Mouse (Mus musculus): ENCODE results near the gene Slc39a8. TPM values are rescaled to one million over a fixed set of nuclear protein-coding genes. Genes with fewer than 3 reads are reported as not detected.

Gene Slc39a8
- 14.4 and 19.7 TPM in 2 replicates for total RNA-seq (2015; ENCODE audit: low replicate concordance)
- total RNA-seq (2017; ENCODE audit: low replicate concordance) = 14.4 and 19.1 TPM in 2 replicates

DNA sequence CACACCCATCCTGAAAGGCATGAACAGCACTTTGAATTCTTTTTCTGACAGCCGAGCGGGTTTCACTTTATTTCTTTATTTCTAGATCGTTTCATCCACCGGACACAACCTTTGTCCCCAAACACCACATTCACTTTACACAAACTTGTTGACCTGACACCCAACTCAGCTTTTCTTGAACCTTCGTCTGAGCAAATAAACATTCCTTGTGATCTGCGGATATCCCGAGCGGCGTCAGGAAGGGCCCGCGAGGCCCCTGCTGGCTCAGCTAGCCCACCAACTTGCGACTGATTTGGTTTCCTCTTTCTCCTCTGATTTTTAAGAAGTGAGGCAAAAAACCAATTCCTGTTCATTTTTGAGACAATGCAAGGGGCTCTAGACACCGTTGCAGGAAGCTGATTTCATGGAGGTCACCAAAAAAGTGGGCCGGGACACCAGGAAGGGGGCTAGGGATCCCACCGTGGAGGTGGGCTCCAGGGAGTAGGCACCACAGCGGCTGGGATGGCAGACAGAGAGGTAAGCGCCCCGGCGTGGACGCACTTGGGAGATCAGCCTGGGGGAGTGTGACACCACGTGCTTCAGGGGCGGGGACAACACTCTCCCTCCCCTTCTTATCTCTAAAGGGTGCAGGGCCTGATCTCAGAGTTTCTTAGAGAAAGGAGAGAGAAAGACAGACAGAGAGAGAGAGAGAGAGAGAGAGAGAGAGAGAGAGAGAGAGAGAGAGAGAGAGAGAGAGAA, at the start of gene Slc39a8:
Gene Slc39a8, plus strand, starts transcription at position 264 of the 738 bp plus-strand sequence.
- ATAC-seq (replicated peaks; ENCODE audit: low FRiP score, poor library complexity, severe bottlenecking) = peak; percentile 89

DNA sequence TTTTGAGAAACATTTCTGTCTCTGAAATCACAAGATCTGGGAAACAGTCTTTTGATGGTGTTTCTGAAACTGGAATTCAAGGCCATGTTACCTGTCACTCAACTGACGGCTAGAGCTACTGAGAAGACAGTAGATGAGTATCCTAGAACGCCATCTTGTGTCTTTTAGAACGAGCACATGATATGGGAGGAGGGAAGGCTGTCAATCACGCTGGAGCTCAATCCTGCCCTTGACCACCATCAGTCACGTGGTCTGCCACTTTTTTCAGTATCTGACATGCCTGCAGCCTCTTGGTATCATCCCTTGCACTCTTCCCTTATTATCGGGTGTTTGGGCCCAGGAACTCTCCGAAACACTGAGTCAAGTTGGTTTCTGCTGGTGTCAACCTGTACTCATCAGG, 40.0 kb upstream of the Slc39a8 start:
- no peak for ATAC-seq (replicated peaks; ENCODE audit: low FRiP score, poor library complexity, severe bottlenecking)

DNA sequence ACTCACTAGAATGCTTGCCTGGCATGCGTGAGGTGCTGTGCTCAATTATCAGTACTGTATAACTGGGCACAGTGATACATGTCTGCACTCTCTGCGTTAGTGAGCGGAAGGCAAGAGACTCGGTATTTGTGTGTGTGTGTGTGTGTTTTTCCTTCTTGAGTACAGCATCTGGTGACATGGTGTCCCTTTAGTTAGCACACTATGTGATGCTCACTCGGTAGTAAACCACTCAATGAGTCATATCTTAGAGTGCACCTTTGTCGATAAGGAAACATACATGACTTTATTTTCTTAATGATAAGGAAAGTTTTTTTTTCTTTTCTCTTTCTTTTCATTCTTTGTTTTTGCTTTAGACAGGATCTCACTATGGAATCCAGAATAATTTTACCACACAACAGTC, 29.0 kb upstream of the Slc39a8 start:
- ATAC-seq (replicated peaks; ENCODE audit: low FRiP score, poor library complexity, severe bottlenecking) = no peak

DNA sequence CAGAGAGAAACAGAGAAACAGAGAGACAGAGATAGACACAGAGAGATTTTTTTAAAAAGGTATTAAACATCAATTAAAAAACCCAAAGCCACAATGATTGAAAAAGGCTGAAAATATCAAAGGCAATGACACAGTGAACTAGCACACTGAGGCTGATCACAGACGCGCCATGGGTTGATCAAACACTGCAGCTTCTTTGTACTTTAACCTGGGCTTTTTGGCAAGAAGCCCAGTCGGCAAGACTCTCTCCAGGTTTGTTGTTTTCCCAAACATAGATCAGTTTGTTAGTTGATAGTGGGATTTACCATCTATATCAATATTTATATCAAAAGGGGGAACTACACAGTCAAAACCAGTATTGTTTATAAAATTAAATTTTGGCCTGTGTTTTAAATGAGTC, 26.8 kb upstream of the Slc39a8 start:
- no peak for ATAC-seq (replicated peaks; ENCODE audit: low FRiP score, poor library complexity, severe bottlenecking)

DNA sequence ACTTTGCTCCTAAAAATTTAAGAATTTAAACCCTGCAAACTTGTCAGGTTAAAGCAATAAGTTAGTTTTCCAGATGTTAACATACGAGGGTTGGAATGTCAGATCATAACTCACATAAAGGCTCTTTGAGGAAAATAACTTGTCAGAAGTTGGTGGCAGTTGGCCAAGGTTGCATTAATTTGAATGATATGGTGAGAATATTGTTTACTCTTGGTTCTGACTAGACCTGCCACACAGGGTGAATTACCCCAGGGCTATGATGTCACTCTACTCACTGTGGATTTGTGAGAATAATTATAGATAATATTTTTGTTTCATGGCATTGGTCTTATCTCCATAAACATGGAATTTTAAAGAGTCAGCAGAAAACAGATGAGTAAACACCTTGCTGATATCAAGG, 26.4 kb upstream of the Slc39a8 start:
- ATAC-seq (replicated peaks; ENCODE audit: low FRiP score, poor library complexity, severe bottlenecking) = no peak

DNA sequence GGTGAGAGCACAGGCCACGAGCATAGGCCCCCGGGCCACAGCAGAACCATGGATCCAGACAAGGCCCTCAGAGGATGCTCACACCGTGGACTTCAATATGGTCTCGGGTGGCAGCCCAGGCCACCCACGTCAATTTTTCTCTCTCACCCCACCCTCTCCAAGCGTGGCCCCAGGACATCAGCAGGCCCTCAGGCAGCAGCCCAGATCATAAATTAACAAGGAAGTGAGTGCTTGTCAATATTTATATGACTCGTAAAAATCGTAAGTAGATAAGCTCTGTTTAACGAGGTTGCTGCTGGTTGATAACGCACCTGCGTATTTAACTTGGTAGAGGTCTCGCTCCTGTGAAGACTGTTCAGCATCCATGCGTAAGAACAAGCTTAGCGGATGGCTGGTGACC, 10.4 kb upstream of the Slc39a8 start:
- ATAC-seq (replicated peaks; ENCODE audit: low FRiP score, poor library complexity, severe bottlenecking) = no peak

DNA sequence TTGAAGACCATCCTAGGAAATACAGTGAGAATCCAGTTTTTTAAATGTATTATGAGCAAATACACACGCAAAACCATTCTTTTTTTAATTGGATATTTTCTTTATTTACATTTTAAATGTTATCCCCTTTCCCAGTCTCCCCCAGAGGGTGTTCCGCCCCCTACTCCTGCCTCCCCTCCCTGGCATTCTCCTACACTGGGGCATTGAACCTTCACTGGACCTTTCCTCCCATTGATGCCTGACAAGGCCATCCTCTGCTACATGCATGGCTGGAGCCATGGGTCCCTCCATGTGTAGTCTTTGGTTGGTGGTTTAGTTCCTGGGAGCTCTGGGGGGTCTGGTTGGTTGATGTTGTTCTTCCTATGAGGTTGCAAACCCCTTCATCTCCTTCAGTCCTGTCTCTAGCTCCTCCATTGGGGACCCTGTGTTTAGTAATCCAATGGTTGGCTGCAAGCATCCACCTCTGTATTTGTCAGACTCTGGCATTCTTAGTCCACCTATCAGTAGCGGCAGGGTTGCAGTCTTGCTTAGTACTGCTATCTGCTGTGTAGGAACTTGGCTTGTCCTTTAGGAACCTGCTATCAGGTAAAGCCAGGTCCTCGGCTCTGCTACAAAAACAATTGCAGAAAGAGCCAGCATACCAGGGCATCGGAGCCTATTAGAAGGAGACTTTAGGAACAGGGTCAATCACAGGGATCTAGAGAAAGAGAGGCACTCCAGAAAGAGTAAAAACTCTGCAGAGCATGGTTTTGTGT, 8.9 kb upstream of the Slc39a8 start:
- ATAC-seq (replicated peaks; ENCODE audit: low FRiP score, poor library complexity, severe bottlenecking) = no peak

DNA sequence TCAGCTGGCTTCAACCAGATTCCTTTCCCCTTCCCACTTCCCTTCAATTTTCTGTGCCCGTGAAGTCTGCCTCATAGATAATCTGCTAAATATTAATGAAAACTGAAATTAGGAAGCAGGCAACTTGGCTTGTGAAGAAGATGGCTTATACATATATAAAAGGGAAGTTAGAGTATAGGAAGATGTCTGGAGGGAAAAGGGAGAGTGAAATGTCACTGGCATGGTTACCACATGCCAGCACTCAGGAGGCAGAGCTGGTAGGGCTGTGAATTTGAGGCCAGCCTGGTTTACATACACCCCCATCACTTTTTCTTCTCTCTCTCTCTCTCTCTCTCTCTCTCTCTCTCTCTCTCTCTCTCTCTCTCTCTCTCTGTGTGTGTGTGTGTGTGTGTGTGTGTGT, 8.0 kb upstream of the Slc39a8 start:
- ATAC-seq (replicated peaks; ENCODE audit: low FRiP score, poor library complexity, severe bottlenecking) = no peak

DNA sequence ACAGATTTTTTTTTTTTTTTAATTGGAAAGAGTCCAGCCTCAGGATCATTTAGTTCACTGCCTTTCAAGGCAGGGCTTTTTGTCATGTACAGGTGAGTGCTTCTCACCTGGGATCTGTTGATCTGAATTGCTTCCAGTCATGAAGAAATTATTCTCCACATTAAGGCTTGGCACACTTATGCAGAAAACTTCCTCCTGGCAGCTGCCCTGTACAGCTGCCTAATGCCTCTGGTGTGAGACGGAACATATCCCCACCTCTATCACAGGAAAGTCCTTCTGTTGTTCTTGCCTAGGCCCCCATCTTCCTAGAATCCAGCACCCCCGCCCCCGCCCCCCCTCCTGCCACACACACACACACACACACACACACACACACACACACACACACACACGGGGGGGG, 643 bp upstream of the Slc39a8 start:
- no peak for ATAC-seq (replicated peaks; ENCODE audit: low FRiP score, poor library complexity, severe bottlenecking)

DNA sequence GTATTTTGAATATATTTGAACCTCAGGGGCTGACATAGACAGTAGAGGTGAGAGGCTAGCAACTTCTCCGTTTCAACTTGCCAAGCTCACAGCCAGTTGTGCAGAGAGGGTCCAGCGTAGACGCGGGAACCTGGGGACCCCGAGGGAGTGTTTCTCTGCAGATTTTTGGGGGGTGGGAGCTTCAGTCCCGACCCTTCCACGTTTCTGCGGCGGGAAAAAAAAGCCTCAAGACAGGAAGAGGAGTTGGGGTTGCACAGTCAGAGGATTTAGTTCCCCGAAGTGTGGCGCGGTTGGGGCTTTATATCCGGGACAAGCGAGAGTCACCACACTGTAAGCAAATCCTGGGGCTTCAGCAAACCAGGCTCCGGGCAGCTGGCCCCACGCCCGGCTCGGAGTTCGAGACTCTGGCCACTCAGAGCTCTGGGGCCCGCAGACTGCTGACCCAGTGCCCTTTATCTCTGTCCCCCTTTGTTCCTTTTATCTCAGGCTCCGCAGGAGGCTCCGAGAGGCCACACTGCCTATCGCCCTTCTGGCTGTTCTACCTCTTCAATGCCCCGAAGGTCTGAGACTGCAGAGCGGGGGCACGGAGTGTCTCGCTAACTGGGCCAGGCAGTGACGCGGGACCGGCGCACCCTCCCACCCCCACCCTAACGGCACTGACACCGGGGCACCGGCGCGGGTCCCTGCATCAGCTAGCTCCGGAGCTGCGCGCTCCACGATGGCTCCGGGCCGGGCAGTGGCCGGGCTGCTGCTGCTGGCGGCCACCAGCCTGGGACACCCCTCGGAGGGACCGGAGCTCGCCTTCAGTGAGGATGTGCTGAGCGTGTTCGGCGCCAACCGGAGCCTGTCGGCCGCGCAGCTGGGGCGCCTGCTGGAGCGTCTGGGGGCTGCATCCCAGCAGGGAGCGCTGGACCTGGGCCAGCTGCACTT, 940 bp downstream of the Slc39a8 start:
- peak; percentile 56 for ATAC-seq (replicated peaks; ENCODE audit: low FRiP score, poor library complexity, severe bottlenecking)

DNA sequence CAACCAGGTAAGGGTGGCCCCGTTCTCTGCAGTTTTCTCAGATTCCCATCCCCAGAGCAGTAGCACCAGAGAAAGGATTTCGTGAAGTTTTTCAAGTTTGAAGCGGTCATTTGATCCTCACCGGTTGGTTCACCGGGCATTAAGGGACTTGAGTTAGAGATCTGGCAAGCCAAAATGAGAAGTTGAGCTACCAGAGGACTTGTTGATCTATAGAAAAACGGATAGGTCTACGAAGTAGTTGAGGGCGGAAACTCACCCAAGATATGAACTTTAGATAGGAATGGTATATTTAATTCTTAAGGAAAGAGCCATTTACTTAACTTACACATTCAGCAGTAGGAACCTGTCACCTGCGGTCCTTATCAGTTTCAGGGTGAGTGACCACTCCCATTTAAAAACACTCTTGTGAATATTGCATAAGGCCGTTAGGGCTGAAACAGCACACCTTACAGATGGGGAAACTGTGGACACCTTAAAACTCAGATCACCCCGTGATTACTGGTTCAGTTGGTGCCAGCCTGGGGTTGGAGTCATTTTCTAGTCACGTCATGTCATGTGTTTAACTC, 1.7 kb downstream of the Slc39a8 start:
- no peak for ATAC-seq (replicated peaks; ENCODE audit: low FRiP score, poor library complexity, severe bottlenecking)

DNA sequence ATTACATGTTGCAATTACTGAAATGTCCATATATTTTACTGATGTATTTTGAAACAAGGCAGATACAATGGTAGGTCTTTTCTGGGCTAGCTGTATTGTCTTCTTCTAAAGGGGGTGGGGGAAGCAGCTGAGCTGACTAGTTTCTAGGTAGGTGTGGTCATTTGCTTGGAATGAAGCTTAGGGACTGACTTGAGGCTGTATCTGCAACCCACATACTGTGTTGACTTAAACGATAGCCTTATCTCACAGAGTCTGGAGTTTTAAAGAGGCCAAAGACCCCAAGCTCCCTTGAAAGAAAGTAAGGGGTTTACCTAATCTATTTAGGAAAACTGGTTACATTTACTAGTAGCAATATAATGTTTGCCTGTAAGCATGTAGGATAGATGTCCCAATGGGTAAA, 2.9 kb downstream of the Slc39a8 start:
- no peak for ATAC-seq (replicated peaks; ENCODE audit: low FRiP score, poor library complexity, severe bottlenecking)

DNA sequence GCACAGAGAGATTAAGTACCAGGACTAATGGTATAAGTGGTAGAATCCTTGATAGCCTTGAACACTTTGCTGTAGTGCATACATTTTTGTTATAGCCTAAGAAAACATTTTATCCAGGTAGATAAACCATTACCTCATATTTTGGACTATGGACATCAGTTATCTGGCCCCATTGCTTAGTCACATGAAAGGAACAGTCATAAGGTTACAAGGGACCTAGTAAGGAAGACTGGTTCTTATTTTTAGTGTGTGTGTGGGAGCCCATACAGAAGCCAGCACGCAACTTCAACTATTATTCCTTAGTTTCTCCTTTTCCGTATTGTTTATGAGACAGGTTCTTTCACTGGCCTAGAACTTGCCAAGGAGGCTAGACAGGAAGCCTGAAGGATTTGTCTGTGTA, 7.4 kb downstream of the Slc39a8 start:
- no peak for ATAC-seq (replicated peaks; ENCODE audit: low FRiP score, poor library complexity, severe bottlenecking)

DNA sequence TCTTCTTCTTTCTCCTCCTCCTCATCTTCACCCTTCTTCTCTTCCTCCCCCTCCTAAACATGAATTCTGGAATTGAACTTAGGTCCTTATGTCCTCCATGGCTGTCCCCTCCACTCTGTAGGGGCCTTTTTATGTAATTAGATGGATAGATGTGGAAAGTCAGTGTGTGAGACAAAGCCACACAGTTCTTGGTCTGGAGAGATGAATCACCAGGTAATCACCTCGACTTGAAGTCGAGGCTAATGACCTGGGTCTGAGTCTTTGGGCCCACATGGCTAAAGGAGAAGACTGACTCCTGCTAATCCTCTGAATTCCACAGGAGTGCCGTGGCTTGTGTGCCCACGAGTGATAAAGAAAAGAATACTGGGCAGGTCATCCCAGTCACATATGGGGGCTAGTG, 7.8 kb downstream of the Slc39a8 start:
- no peak for ATAC-seq (replicated peaks; ENCODE audit: low FRiP score, poor library complexity, severe bottlenecking)

DNA sequence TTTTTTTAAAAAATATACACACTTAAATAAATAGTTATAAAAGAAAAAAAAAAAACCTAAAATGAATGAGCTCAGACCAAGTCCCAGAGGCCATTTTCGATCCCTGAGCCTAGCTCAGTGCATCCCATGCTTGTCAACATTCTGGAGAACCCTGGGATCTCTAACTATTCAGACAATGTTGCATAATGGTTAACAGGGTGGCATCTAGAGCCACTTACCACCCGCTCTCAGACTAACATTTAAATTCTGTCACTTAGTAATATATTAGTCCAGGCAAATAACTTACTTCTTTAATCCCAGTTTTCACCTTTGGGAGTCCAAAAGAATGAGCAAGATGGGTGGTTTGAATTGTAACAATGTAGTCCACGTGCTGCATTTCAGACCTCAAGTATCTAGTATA, 9.9 kb downstream of the Slc39a8 start:
- no peak for ATAC-seq (replicated peaks; ENCODE audit: low FRiP score, poor library complexity, severe bottlenecking)

DNA sequence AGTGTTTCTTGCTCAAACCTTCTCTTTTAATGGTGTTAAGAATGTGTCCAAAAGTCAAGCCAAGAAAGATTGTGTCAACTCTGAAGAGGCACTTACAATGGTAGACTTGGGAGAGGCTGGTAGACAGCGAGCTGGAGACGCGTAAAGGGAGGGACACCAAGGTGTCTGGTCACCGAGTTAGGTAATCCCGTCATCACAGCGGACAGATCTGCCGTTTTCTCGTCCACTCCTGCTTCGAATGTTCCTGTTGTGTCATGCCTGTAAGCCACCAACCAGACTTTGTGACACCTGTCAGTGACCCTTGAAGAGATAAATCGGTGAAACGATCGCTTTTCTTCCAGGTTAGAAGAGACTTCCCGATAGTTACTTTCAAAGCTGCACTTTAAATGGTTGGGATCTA, 14.5 kb downstream of the Slc39a8 start:
- no peak for ATAC-seq (replicated peaks; ENCODE audit: low FRiP score, poor library complexity, severe bottlenecking)

DNA sequence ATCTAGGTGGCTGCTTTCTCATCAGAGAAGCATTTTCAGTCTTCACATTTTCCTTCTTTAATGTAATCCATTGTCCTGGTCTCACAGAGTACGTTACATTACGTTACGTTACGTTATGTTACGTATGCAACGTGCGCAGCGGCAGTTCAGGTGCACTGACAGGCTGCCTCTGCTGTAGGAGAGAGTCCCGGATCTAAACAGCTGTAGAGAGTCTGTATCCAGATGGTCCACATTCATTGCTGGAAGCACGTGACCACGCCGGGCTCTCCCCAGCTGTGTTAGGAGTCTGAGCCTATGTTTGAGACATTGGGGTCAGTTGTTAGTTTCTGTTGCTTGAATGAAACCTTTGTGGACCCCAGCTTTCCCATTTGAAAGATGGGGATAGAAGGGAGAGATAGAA, 15.1 kb downstream of the Slc39a8 start:
- no peak for ATAC-seq (replicated peaks; ENCODE audit: low FRiP score, poor library complexity, severe bottlenecking)

DNA sequence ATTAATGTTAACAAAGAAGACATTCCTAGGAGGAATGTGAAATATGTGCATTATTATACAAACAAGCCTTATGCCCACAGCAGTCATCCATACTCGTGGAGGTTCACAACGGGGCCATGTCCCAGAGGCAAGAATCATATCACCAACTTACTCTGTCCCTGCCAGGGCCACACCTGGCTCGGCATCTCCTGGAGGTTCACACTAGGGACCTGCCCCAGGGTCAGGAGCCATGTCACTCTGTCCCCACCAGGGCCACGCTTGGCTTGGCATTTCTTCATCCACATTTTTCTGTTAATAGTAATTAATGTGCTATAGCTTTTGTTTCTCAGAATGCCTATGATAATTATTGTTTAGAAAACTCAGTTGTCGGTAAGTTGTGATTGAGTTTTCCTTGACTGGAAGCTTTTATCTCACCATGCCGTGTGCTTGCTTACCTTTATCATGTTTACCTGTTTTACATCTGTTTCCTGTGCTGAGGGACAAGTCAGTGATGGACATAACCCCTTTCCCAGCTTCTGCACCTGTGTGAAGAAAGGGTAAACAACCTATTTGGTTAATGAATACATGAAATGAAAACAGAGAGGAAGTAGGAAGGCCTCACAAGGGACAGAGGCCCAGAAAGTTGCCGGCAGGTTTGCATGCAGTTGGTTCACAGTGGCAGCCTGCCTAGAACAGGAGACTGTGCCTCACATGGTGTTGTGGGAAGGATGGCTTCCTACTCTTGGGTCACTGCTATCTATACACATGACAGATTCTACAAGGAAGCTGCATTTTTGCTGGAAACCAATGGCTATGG, 16.8 kb downstream of the Slc39a8 start:
- ATAC-seq (replicated peaks; ENCODE audit: low FRiP score, poor library complexity, severe bottlenecking) = no peak

DNA sequence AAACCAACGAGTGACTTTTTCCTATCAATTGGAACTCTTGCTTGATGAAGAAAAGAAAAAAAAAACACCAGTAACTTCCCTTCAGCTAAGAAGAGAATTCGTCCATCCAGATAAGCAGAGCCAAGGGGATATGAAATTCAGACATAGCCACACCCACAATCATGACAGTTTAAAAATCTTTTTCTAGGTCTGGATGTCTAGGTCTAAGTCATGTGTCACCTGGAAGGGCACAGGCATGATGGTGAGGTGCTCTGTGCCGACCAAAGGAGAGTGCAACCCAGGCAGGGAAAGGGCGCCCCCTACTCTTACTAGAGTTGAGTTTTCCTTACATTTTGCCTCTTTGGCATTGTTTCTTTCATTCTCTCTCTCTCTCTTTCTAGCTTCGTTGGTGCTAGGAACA, 18.1 kb downstream of the Slc39a8 start:
- ATAC-seq (replicated peaks; ENCODE audit: low FRiP score, poor library complexity, severe bottlenecking) = peak; percentile 60

All from erythroid progenitor cell, adult 5-6 weeks (primary cell).